Mouse (Mus musculus) kidney, adult 18-20 months (tissue): ENCODE results near the gene Cnpy1.

ENCODE experiments used
- DNase-seq: peaks from one replicate; pipeline ENCODE4 v3.0.0; 2021

Gene Cnpy1

DNA sequence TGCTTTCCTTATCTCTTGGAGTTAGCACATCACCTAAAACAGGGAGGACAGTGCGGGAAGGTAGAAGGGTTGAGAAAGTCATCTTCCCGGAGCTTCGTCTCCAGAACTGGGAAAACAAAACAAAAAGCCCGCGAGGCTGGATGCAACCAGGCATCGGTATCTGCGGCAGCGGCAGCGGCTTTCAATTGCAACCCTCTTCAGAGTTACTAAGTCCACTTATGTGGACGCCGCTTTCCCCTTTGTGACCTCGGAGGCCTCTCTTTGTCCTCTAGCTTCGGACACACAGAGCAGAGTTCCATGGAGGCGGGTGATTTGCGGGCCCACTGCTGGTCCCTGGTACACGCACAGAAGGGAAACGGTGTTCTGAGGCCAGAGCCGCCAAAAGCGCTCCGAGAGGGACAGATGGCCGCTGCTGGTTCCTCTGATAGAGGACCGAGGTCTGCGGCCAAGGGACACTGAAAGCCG, 83.6 kb downstream of the Cnpy1 start:
- no peak for DNase-seq

DNA sequence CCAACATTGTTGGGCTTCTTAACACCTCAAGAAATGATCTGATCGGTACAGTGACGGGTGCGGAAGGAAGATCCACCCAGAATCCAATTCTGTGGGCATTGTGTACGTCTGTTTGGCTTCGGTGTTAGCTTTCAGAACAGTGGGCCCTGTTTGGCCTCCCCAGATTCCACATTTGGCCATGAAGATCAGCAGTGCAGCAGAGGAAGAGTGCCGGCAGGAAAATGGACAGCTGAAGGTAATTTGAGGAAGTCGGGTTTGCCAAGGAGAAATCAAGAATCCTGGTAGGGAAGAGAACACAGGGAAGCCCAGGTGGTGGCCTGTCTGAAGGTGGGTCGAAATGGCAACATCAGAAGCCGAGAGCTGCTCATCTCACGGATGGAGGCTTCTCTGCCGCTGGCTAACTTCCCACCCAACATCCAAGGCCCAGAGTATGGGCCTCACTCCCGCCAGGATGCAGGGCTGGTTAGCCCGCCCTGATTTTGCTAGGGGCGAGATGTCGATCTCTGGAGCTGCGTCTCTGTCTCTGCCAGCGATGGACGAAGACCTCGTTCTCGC, 84.1 kb downstream of the Cnpy1 start:
- DNase-seq, result no peak

DNA sequence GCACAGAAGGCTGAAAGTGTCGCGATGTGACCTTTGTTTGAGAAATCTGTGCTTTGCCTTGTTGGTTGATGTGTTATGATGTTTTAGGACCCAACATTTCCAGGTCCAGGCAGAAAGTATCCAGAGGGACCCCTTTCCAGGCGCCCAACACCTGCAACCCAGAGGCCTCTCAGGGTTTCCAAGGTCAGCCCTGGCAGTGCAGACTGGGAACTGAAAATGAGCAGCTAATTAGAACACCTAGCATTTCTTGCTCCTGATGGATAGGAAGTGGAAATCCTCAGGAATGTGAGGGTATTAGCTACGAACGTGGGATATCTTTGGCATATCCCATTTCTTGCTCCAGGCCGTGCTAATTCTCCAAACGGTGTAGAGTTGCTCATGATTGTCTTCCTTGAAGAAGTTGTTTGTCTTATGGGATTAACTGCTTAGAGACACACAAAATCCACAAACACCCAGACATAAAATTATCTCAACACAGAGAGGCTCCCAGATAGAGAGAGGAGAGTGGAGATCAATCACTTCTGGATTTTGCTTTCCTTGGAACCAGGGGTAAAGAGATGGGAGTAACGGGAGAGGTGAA, 85.6 kb downstream of the Cnpy1 start:
- no peak for DNase-seq

DNA sequence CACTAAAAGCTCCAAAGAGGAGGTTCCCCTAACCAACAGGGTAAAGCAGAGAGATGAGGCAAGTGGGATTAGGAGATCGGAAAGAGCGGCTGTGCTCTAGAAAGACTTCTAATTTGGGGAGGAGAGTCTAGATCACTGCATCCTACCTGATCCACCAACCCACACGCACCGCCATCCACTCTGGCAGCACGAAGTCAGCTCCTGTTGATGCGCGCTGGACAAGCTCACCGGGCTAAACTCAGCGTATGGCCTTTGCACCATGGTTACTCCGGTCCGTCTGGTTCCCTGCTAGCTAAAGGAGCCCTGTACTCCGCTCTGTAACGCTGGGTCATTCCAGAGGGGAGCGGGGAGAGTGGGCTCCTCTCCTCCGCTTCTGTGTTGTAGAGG, 86.5 kb downstream of the Cnpy1 start:
- DNase-seq, result no peak

DNA sequence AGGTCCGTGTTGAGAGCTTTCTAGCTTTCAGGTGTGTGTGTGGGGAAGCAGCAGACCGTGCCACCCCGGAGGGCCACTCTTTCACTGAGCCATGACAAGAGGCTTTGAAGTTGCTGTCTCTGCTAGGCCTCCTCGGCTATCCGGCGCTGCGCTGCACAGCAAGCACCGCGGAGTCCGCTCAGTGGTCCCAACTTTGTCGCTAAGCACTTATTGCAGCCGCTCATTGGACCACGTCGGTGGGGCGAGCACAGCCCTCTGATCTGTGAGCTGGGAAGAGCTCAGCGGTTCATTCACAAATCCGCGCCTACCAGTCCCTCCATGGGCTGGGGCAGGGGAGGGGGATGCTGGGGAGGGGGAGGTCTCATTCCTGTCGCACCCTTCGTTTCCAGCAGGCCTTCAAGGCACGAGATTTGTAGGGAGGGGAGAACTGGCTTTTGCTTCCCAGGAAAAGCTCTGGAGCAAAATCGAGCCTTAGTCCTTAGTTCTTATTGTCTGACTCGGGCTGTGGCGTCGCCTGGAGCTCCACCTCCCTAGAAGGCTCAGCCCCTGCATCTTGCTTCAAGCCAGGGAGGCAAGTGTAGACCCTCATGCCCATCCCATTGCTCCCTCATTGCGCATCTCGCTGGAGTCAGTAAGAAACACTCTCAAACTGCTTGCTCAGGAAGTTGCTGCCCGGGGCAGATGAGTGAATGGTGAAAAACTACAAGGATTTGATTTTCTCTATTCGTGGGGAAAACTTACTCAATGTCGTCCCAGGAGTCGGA, 87.1 kb downstream of the Cnpy1 start:
- no peak for DNase-seq

DNA sequence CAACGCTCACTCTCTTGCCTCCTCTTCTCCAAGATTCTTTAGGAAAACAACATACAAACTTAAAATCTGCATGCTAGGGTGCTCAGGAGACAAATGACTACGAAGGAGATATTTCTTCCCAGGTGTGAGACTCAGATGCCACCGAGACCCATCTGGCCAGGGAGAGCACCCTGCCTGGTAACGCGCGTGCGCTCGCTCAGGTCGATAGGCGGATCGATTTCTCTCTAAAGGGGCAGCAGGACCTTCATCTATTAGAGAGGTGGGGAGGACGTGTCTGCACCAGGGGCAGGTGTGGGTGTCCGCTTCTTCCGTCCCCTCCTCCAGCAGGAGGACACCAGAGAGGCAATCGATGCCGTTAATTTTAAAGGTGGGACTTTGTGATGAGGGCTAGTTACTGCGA, 87.8 kb downstream of the Cnpy1 start:
- DNase-seq, result no peak

DNA sequence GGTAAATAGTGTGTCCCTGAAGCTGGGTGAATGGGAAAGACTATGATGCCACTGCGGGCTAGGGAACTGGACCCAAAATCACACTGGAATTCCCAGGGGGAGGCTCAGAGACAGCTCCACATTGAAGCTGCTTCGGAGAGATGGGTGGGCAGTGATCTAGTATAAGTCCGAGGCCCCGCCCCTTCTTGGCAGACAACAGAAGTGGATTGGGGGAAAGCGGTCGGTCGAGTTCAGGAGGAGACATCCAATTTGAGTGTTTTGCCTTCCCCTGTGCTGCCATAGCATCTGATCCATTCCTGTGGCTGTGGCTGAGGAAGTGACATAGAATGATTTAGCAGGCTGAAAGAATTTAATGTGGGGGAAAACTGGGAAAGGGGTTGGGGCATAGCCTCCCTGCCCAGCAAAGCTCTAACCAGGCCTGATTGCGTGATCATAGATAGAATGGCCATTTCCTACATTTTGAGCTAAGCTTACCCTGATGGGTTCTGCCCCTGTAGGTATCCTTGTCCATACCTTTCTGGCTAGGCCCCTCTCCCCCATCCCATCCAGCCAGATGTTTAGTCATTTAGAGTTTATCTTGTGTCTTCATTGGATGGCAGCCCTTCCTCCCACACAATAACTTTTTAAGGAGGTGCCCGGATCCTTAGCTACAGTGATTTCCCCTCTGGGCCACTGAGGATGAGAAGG, 88.4 kb downstream of the Cnpy1 start:
- DNase-seq, result no peak
